Mouse (Mus musculus) retina, postnatal 7 days (tissue): Measurements from ENCODE around the gene Il7r.

ENCODE experiments used
- DNase-seq: peaks from one replicate; pipeline ENCODE4 v3.0.0-alpha.2; 2012; ENCODE audit warnings: low read depth, low spot score

Gene Il7r

DNA sequence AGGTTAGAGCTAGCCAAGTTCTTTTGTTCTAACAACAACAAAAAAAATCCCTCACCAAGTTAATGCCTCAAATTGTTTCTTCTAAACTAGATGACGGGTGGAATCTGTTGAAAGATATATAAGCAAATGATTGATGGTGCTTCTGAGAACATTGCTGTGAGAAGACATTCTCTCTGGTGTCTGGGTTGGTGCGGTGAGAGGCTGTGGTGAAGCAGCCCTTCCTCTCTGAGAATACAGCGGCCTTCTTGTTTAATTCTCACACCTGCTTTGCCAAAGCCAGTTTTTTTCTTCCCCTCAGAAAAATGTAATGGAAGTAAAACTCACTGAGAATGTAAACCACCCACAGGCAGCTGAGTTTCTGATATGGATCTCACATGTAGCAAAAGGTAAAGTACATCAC is 57.8 kb downstream of the Il7r start:
- no peak for DNase-seq

- DNase-seq, result no peak
Observed at GRCm38 (mm10) chr15:9471053-9471685, 58.8 kb downstream of the Il7r start.

GRCm38 (mm10) chr15:9464039-9464438 is 65.9 kb downstream of the Il7r start:
- DNase-seq, result no peak

GRCm38 (mm10) chr15:9463521-9464027 is 66.4 kb downstream of the Il7r start:
- DNase-seq, result no peak
